Comparison of ENCODE assay signal across 10 mouse cellular contexts in the genomic region with DNA sequence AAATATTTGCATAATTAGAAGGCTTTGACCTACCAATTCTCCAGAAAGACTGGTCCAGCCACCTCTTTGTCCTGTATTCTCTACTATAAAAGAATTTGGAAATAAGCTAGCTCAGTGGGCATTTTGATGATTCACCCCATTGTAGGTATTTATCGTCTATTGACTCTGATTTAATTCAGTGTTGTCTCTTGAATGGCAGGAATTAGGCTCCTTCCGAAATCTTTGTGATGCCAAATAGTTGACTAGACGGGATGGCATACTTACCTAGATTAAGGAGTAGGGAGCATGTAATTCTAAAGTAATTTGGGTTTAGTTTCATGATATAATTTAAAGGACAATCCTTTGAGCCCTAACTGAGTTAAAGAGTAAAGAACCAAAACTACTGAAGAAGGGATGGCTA. TPM values are rescaled to one million over a fixed set of nuclear protein-coding genes. Genes with fewer than 3 reads are reported as not detected.
DNase-seq lines count a peak whose midpoint lies in the region; ATAC-seq and TF ChIP-seq lines count a peak whose summit lies in the region.
"Had no signal": no experiment of that assay in that cellular context is flagged by ENCODE, and none has a peak within 500 bp of the region (broad histone marks: within the 10 kb centered on the region; RNA-seq: fewer than 3 reads in every experiment).

No protein-coding gene starts in this region.

- peaks cover 55% of the 10 kb centered on the region for H3K36me3 ChIP-seq in megakaryocyte, embryonic 14.5 days (replicated peaks; ENCODE audit: low read length)
- H3K36me3 ChIP-seq in forebrain, embryonic 13.5 days (ENCODE audit: poor library complexity, severe bottlenecking): peaks cover 51% of the 10 kb centered on the region
- peaks cover 45% of the 10 kb centered on the region for H3K36me3 ChIP-seq in limb, embryonic 14.5 days (ENCODE audit: control insufficient read depth, insufficient read depth, low read length)
- peaks cover 14% of the 10 kb centered on the region for H3K36me3 ChIP-seq in stomach, postnatal 0 days (ENCODE audit: control insufficient read depth, insufficient read depth, low read length)

- peak overlapping the region; percentile 22; the same call in 1 of the 2 replicates for H3K9ac ChIP-seq in forebrain, embryonic 13.5 days
- H3K9ac ChIP-seq in limb, embryonic 14.5 days (ENCODE audit: low read depth, low read length, severe bottlenecking): no peak overlapping the region
- H3K9ac ChIP-seq in stomach, postnatal 0 days (ENCODE audit: low read length): peak overlapping the region; percentile 27; the same call in 1 of the 2 replicates

- TF ChIP-seq EP300 in stomach, postnatal 0 days (optimal IDR thresholded peaks at IDR 0.05): no peak

- H3K4me1 ChIP-seq in megakaryocyte, embryonic 14.5 days: peaks cover 71% of the 10 kb centered on the region
- H3K4me1 ChIP-seq in forebrain, embryonic 13.5 days: peaks cover 26% of the 10 kb centered on the region
- H3K4me1 ChIP-seq in limb, embryonic 14.5 days (ENCODE audit: control insufficient read depth, insufficient read depth, low read length): peaks cover 26% of the 10 kb centered on the region
- peaks cover 8% of the 10 kb centered on the region for H3K4me1 ChIP-seq in stomach, postnatal 0 days (replicated peaks; ENCODE audit: control insufficient read depth, insufficient read depth)

- peak overlapping the region; percentile 76 for H3K4me3 ChIP-seq in megakaryocyte, embryonic 14.5 days (replicated peaks)
- H3K4me3 ChIP-seq in forebrain, embryonic 13.5 days: 0 out of 2 replicates have a peak overlapping the region, but pooled peaks have one; percentile 15
- peak overlapping the region; percentile 12; the same call in 1 of the 2 replicates for H3K4me3 ChIP-seq in limb, embryonic 14.5 days (replicated peaks; ENCODE audit: low read length)
- no peak overlapping the region for H3K4me3 ChIP-seq in stomach, postnatal 0 days (ENCODE audit: low read depth, low read length)

- TF ChIP-seq CTCF in stomach, postnatal 0 days (IDR thresholded peaks at IDR 0.05; ENCODE audit: low read depth): no peak

- DNase-seq in limb, embryonic 14.5 days (ENCODE audit: low spot score): no peak
- no peak for DNase-seq in stomach, postnatal 0 days (ENCODE audit: low spot score)
- DNase-seq in retina, embryonic 14.5 days (ENCODE audit: low spot score): no peak
- DNase-seq: adrenal gland, adult 2 months; embryo, embryonic 11 days; kidney, postnatal 25 days had no signal

- H3K9me3 ChIP-seq in megakaryocyte, embryonic 14.5 days: no peaks in the 10 kb centered on the region
- H3K9me3 ChIP-seq in forebrain, embryonic 13.5 days (replicated peaks): no peaks in the 10 kb centered on the region
- H3K9me3 ChIP-seq in limb, embryonic 14.5 days (ENCODE audit: control insufficient read depth, low read length): no peaks in the 10 kb centered on the region
- H3K9me3 ChIP-seq in stomach, postnatal 0 days (ENCODE audit: control insufficient read depth, low read length): no peaks in the 10 kb centered on the region

- peak overlapping the region; percentile 32 for H3K4me2 ChIP-seq in forebrain, embryonic 13.5 days
- peak overlapping the region; percentile 21; the same call in 1 of the 2 replicates for H3K4me2 ChIP-seq in limb, embryonic 14.5 days (replicated peaks; ENCODE audit: low read depth, low read length, severe bottlenecking)
- peak overlapping the region; percentile 25; the same call in 1 of the 2 replicates for H3K4me2 ChIP-seq in stomach, postnatal 0 days (replicated peaks; ENCODE audit: low read depth)

- no peak overlapping the region for H3K27ac ChIP-seq in forebrain, embryonic 13.5 days
- H3K27ac ChIP-seq in limb, embryonic 14.5 days (replicated peaks; ENCODE audit: low read depth, low read length): no peak overlapping the region
- H3K27ac ChIP-seq in stomach, postnatal 0 days (replicated peaks): 0 out of 2 replicates have a peak overlapping the region, but pooled peaks have one; percentile 18

- ATAC-seq in megakaryocyte, adult 5-6 weeks (ENCODE audit: poor library complexity, severe bottlenecking): no peak
- ATAC-seq in forebrain, embryonic 13.5 days: no peak
- no peak for ATAC-seq in limb, embryonic 14.5 days (ENCODE audit: low FRiP score, low read depth)
- ATAC-seq in stomach, postnatal 0 days (ENCODE audit: low FRiP score, low TSS enrichment): no peak
- no peak for ATAC-seq in frontal cortex, adult (ENCODE audit: low TSS enrichment)

- TF ChIP-seq POLR2A in limb, embryonic 14.5 days (IDR thresholded peaks at IDR 0.05; ENCODE audit: borderline replicate concordance, extremely low read depth, insufficient read depth, insufficient read length): no peak

- 50% methylated on average over 3 of the region's 3 CpGs for WGBS in forebrain, embryonic 13.5 days
- 76% methylated on average over 3 of the region's 3 CpGs for WGBS in limb, embryonic 14.5 days
- 47% methylated on average over 3 of the region's 3 CpGs for WGBS in stomach, postnatal 0 days

- H3K27me3 ChIP-seq in megakaryocyte, embryonic 14.5 days (replicated peaks): no peaks in the 10 kb centered on the region
- no peaks in the 10 kb centered on the region for H3K27me3 ChIP-seq in forebrain, embryonic 13.5 days
- H3K27me3 ChIP-seq in limb, embryonic 14.5 days (ENCODE audit: control insufficient read depth, insufficient read depth, low read length): no peaks in the 10 kb centered on the region
- H3K27me3 ChIP-seq in stomach, postnatal 0 days (ENCODE audit: control insufficient read depth, insufficient read depth, low read length): no peaks in the 10 kb centered on the region

RNA-seq across cellular contexts. Expression of gene Naca, which starts 2.5 kb away (rescaled TPM):
- polyA plus RNA-seq in megakaryocyte, embryonic 14.5 days (2012; ENCODE audit: insufficient read depth, low replicate concordance): 24.2 and 146 TPM in 2 replicates
- 699 and 796 TPM in 2 replicates for total RNA-seq in megakaryocyte, adult 5-6 weeks (2015)
- 1,510 and 1,709 TPM in 2 replicates for total RNA-seq in megakaryocyte, adult 5-6 weeks (2017)
- polyA plus RNA-seq in forebrain, embryonic 13.5 days (2015; fragmentation: Nextera tagmentation; extraction: Ambion mirVana): 715 and 810 TPM in 2 replicates
- polyA plus RNA-seq in limb, embryonic 14.5 days (2012; rRNA removed): 362 and 554 TPM in 2 replicates
- polyA plus RNA-seq in limb, embryonic 14.5 days (2014; fragmentation: Nextera tagmentation; extraction: Ambion mirVana): 844 and 893 TPM in 2 replicates
- polyA plus RNA-seq in stomach, postnatal 0 days (2015; fragmentation: Nextera tagmentation; extraction: Ambion mirVana): 618 and 628 TPM in 2 replicates

RNA-seq across cellular contexts. Expression of gene Ptges3, which starts 20.8 kb away (rescaled TPM):
- polyA plus RNA-seq in megakaryocyte, embryonic 14.5 days (2012; ENCODE audit: insufficient read depth, low replicate concordance): 77.9 and 96.2 TPM in 2 replicates
- 118 and 120 TPM in 2 replicates for total RNA-seq in megakaryocyte, adult 5-6 weeks (2015)
- total RNA-seq in megakaryocyte, adult 5-6 weeks (2017): 140 and 162 TPM in 2 replicates
- 562 and 583 TPM in 2 replicates for polyA plus RNA-seq in forebrain, embryonic 13.5 days (2015; fragmentation: Nextera tagmentation; extraction: Ambion mirVana)
- 78.0 and 93.0 TPM in 2 replicates for polyA plus RNA-seq in limb, embryonic 14.5 days (2012; rRNA removed)
- polyA plus RNA-seq in limb, embryonic 14.5 days (2014; fragmentation: Nextera tagmentation; extraction: Ambion mirVana): 450 and 461 TPM in 2 replicates
- 297 and 316 TPM in 2 replicates for polyA plus RNA-seq in stomach, postnatal 0 days (2015; fragmentation: Nextera tagmentation; extraction: Ambion mirVana)

RNA-seq across cellular contexts. Expression of gene Prim1, which starts 23.0 kb away (rescaled TPM):
- 2.6 TPM in 1 of 2 replicates, not detected in the other for polyA plus RNA-seq in megakaryocyte, embryonic 14.5 days (2012; ENCODE audit: insufficient read depth, low replicate concordance)
- total RNA-seq in megakaryocyte, adult 5-6 weeks (2015): 70.7 and 76.4 TPM in 2 replicates
- 66.4 and 66.8 TPM in 2 replicates for total RNA-seq in megakaryocyte, adult 5-6 weeks (2017)
- polyA plus RNA-seq in forebrain, embryonic 13.5 days (2015; fragmentation: Nextera tagmentation; extraction: Ambion mirVana): 97.9 and 98.0 TPM in 2 replicates
- polyA plus RNA-seq in limb, embryonic 14.5 days (2012; rRNA removed): 47.6 and 59.5 TPM in 2 replicates
- 73.9 and 76.5 TPM in 2 replicates for polyA plus RNA-seq in limb, embryonic 14.5 days (2014; fragmentation: Nextera tagmentation; extraction: Ambion mirVana)
- 27.3 and 27.4 TPM in 2 replicates for polyA plus RNA-seq in stomach, postnatal 0 days (2015; fragmentation: Nextera tagmentation; extraction: Ambion mirVana)

RNA-seq across cellular contexts. Expression of gene Hsd17b6, which starts 30.5 kb away (rescaled TPM):
- not detected in 2 replicates for polyA plus RNA-seq in megakaryocyte, embryonic 14.5 days (2012; ENCODE audit: insufficient read depth, low replicate concordance)
- total RNA-seq in megakaryocyte, adult 5-6 weeks (2015): not detected in 2 replicates
- not detected in 2 replicates for total RNA-seq in megakaryocyte, adult 5-6 weeks (2017)
- not detected in 2 replicates for polyA plus RNA-seq in forebrain, embryonic 13.5 days (2015; fragmentation: Nextera tagmentation; extraction: Ambion mirVana)
- not detected in 2 replicates for polyA plus RNA-seq in limb, embryonic 14.5 days (2012; rRNA removed)
- not detected in 2 replicates for polyA plus RNA-seq in limb, embryonic 14.5 days (2014; fragmentation: Nextera tagmentation; extraction: Ambion mirVana)
- 5.0 and 5.7 TPM in 2 replicates for polyA plus RNA-seq in stomach, postnatal 0 days (2015; fragmentation: Nextera tagmentation; extraction: Ambion mirVana)
- polyA plus RNA-seq: adrenal gland, adult 2 months had no signal

RNA-seq across cellular contexts. Expression of gene Atp5b, which starts 45.2 kb away (rescaled TPM):
- polyA plus RNA-seq in megakaryocyte, embryonic 14.5 days (2012; ENCODE audit: insufficient read depth, low replicate concordance): 796 and 843 TPM in 2 replicates
- total RNA-seq in megakaryocyte, adult 5-6 weeks (2015): 902 and 936 TPM in 2 replicates
- 1,533 and 1,600 TPM in 2 replicates for total RNA-seq in megakaryocyte, adult 5-6 weeks (2017)
- 2,170 and 2,214 TPM in 2 replicates for polyA plus RNA-seq in forebrain, embryonic 13.5 days (2015; fragmentation: Nextera tagmentation; extraction: Ambion mirVana)
- polyA plus RNA-seq in limb, embryonic 14.5 days (2012; rRNA removed): 1,269 and 2,071 TPM in 2 replicates
- 1,908 and 2,011 TPM in 2 replicates for polyA plus RNA-seq in limb, embryonic 14.5 days (2014; fragmentation: Nextera tagmentation; extraction: Ambion mirVana)
- 2,044 and 2,075 TPM in 2 replicates for polyA plus RNA-seq in stomach, postnatal 0 days (2015; fragmentation: Nextera tagmentation; extraction: Ambion mirVana)
